Mouse (Mus musculus): ENCODE data around the gene 9630041A04Rik. TPM values are rescaled to one million over a fixed set of nuclear protein-coding genes. Genes with fewer than 3 reads are reported as not detected.

9630041A04Rik gene
- total RNA-seq, 2 experiments from 2014 or later, result not detected

- no peak for DNase-seq
- intact Hi-C loops (cut with DNase I), result no loop called here
These were observed 129.2 kb downstream of the 9630041A04Rik start for GRCm38 (mm10) chr9:101990836-101991235.

All from left cerebral cortex, postnatal 4 days (tissue).